Mouse (Mus musculus) liver, adult 2 months (tissue): ENCODE data around the gene Angptl1. TPM values are rescaled to one million over a fixed set of nuclear protein-coding genes. Genes with fewer than 3 reads are reported as not detected.
A peak's percentile ranks its signal among the peaks of the same experiment; 100 is the strongest.

Source experiments
- DNase-seq: peaks from one replicate; pipeline ENCODE4 v3.0.0-alpha.2; 2011; ENCODE audit warnings: low read depth, low spot score; ENCODE audit errors: extremely low read depth
- H3K27ac ChIP-seq: fragments of 200-500 bp; replicated peaks from 2 replicates; pipeline ENCODE4 v1.5.1; 2012; ENCODE audit warnings: low read depth, mild to moderate bottlenecking, control low read depth, inconsistent platforms, low read length; ENCODE audit not compliant: insufficient read depth
- H3K27me3 ChIP-seq: fragments of 200-500 bp; 2 replicates; pipeline ENCODE4 v1.6.1; 2012; ENCODE audit warnings: mild to moderate bottlenecking, moderate library complexity, low read length, inconsistent platforms; ENCODE audit not compliant: control insufficient read depth, insufficient read depth
- H3K36me3 ChIP-seq: fragments of 200-500 bp; 2 replicates; pipeline ENCODE4 v1.6.1; 2012; ENCODE audit warnings: low read length, inconsistent platforms; ENCODE audit not compliant: control insufficient read depth, insufficient read depth
- H3K4me1 ChIP-seq: fragments of 200-500 bp; 2 replicates; pipeline ENCODE4 v1.6.1; 2011; ENCODE audit warnings: low read length; ENCODE audit not compliant: control insufficient read depth, insufficient read depth
- H3K4me3 ChIP-seq: fragments of 200-500 bp; 2 replicates; pipeline ENCODE4 v1.5.1; 2011; ENCODE audit warnings: low read depth, mild to moderate bottlenecking, control low read depth, low read length, moderate library complexity; ENCODE audit not compliant: insufficient read depth
- H3K79me2 ChIP-seq: fragments of 200-500 bp; 2 replicates; pipeline ENCODE4 v1.6.1; 2012; ENCODE audit warnings: inconsistent platforms, mild to moderate bottlenecking, low read length, moderate library complexity; ENCODE audit not compliant: control insufficient read depth, insufficient read depth
- H3K9ac ChIP-seq: fragments of 200-500 bp; 2 replicates; pipeline ENCODE4 v1.6.1; 2012; ENCODE audit warnings: low read depth, mild to moderate bottlenecking, control low read depth, inconsistent platforms, low read length
- CTCF ChIP-seq: fragments of 200-500 bp; IDR thresholded peaks from 2 replicates; pipeline ENCODE4 v1.5.1; 2011; ENCODE audit warnings: low read depth, low read length, control low read depth
- POLR2A ChIP-seq: fragments of 200-500 bp; IDR thresholded peaks from 2 replicates; pipeline ENCODE4 v1.6.1; 2011; ENCODE audit warnings: low read length, control low read depth; ENCODE audit not compliant: insufficient read depth; ENCODE audit errors: extremely low read depth
- WGBS: fragments of 180-500 bp; shearing (Covaris S2); methylation state at CpG from one replicate; pipeline ENCODE4 v1.1.7; 2018; 5-methylcytosine and 5-hydroxymethylcytosine counted together
- polyA plus RNA-seq: library from polyadenylated mRNA; depleted of rRNA; stranded (reverse); fragments of >200 nt; gene quantifications from 2 replicates; pipeline ENCODE4 v1.2.3, GENCODE M21; 2012; rRNA removed
- total RNA-seq: library from RNA; depleted of rRNA; stranded (reverse); fragments of >200 nt; gene quantifications from 2 replicates; pipeline ENCODE4 v1.2.3, GENCODE M21; 2014; rRNA removed

Angptl1 gene
- total RNA-seq = 0.13 and 0.37 TPM in 2 replicates
- polyA plus RNA-seq = 0.16 and 0.21 TPM in 2 replicates

DNA sequence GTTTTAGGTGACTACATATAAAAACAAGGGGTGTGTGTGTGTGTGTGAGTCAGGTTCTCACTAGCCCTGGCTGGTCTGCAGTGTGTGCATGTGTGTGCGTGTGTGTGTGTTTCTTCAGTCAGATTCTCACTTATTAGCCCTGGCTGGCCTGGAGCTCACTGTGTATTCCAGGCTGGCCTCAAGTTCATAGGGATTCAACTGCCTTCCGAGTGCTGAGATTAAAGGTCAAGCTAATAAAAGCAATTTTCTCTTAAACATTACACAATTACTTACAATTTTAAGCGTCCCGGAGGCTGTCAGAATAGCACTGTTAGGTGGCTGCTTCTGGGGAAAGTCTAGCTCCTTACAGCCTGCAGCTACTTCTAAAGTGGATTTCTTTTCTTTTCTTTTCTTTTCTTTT, at the start of gene Angptl1:
TSS of gene Angptl1 (plus strand) at position 386 of the 400 bp plus-strand sequence.
- 9% methylated on average over 4 of the region's 4 CpGs for WGBS
- Histone ChIP-seq H3K9ac (no peak within 1 kb of the TSS), H3K27ac (no peak within 1 kb of the TSS), H3K4me1 (peaks cover 8% of the 10 kb centered on the region; the same call in 1 of the 2 replicates), H3K79me2 (no peaks in the 10 kb centered on the region), H3K27me3 (no peaks in the 10 kb centered on the region), H3K36me3 (no peaks in the 10 kb centered on the region), H3K4me3 (no peak within 1 kb of the TSS)
- TF ChIP-seq POLR2A = no peak
- TF ChIP-seq CTCF = no peak
- peak; percentile 84 for DNase-seq

DNA sequence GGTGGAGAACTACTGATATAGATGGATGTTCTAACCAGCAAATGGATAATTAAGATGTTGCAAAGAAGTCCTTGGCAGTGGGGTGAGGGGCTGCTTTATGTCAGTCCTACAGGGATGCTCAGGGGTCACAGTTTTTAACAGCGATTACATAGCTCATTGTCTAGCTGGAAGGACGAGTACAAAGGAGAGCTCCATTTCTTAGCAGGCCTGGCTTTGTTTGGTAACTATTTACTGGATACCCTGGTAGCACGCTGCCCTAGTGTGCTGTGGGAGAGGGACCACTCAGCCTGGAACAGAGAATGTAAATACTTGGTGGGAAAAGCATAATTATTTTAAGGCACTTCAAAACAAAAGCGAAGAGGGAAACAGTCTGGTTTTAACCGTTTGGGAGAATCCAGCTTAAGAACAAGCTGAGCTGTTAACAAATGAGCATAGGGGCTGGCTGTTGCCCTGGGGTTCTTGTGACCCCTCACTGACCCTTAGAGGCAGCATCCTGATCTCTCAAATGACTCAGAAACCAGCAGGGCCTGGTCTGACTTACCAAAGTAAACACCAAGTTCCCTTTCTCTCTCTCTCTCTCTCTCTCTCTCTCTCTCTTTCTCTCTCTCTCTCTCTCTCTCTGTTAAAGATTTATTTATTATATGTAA, 48.4 kb upstream of the Angptl1 start:
- Histone ChIP-seq H3K9ac (no peak overlapping the region), H3K36me3 (no peaks in the 10 kb centered on the region), H3K4me1 (no peaks in the 10 kb centered on the region), H3K79me2 (no peaks in the 10 kb centered on the region), H3K4me3 (no peak overlapping the region), H3K27me3 (no peaks in the 10 kb centered on the region), H3K27ac (no peak overlapping the region)
- TF ChIP-seq POLR2A = no peak
- TF ChIP-seq CTCF = no peak
- WGBS = 78% methylated on average over 5 of the region's 5 CpGs
- DNase-seq = no peak

DNA sequence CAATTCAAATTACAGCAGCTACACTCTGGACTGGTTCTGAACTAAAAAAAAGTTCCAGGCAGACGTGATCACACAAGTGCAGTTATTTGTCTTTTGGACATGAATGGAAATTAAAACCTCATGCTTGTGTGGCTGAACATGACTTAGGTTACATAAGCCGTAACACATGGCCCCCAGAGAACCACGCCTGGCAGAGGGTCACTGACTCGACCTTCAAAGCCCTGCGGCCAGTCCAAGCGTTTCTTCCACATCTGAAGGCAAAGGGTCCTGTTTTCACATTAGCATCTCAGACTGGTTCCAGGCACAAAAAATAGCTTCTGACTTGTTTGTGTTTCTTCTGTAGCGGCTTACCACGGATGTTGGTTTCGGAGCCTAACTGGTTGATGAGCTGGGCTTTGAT, 42.1 kb upstream of the Angptl1 start:
- Histone ChIP-seq H3K4me1 (no peaks in the 10 kb centered on the region), H3K9ac (no peak overlapping the region), H3K79me2 (no peaks in the 10 kb centered on the region), H3K27ac (no peak overlapping the region), H3K36me3 (no peaks in the 10 kb centered on the region), H3K27me3 (no peaks in the 10 kb centered on the region), H3K4me3 (no peak overlapping the region)
- TF ChIP-seq POLR2A (no peak), CTCF (no peak)
- DNase-seq = no peak
- 88% methylated on average over 9 of the region's 9 CpGs for WGBS

DNA sequence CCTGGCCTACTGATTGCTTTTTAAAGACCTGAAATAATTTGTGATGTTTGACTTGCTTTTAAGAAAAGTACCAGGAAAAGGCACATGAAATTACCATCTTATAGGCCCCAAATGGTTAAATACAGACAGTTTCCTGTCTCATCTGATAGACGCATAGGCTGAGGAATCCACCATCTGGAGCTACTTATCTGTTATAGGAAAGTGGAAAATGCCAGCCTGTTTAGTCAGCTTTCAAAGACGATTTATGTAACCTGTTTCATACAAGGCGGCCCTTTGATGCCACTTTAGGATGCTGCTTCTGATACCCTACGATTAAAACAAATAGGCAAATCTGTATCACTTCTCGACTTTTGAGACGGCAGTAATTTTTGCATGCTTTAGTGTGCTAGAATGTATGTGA, 37.1 kb upstream of the Angptl1 start:
- WGBS = 88% methylated on average over 6 of the region's 6 CpGs
- Histone ChIP-seq H3K4me1 (no peaks in the 10 kb centered on the region), H3K4me3 (no peak overlapping the region)

DNA sequence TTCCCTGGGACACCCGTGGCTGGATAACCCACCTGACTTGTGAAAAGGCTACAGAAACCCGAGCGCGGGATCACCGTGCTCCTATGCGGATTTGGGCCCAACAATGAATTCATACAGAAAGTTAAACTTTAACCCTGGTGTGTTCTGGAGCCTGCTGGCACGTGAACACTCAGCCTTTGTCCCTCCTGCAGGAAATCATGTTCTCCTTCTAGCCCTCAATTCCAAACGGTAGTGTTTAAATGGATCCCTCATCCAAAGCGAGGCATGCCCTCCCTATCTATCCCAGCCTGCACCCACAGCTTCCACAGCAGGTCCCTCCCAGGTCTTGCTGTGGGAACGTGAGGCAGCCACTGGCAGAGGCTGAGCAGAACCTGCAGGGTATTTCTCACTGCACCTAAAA, 30.0 kb upstream of the Angptl1 start:
- Histone ChIP-seq H3K27me3 (no peaks in the 10 kb centered on the region), H3K79me2 (no peaks in the 10 kb centered on the region), H3K4me1 (peaks cover 2% of the 10 kb centered on the region), H3K36me3 (peaks cover 3% of the 10 kb centered on the region; the same call in 1 of the 2 replicates), H3K9ac (no peak overlapping the region), H3K4me3 (no peak overlapping the region), H3K27ac (no peak overlapping the region)
- DNase-seq = peak; percentile 81
- no peak for TF ChIP-seq CTCF
- no peak for TF ChIP-seq POLR2A
- WGBS = 19% methylated on average over 10 of the region's 10 CpGs

More for the DNA sequence above, 37.1 kb upstream of the Angptl1 start:
- no peaks in the 10 kb centered on the region for H3K27me3 ChIP-seq
- TF ChIP-seq POLR2A (no peak), CTCF (no peak)
- no peaks in the 10 kb centered on the region for H3K79me2 ChIP-seq
- no peak overlapping the region for H3K27ac ChIP-seq
- H3K9ac ChIP-seq = no peak overlapping the region
- H3K36me3 ChIP-seq = peaks cover under 1% of the 10 kb centered on the region; the same call in 1 of the 2 replicates
- no peak for DNase-seq

DNA sequence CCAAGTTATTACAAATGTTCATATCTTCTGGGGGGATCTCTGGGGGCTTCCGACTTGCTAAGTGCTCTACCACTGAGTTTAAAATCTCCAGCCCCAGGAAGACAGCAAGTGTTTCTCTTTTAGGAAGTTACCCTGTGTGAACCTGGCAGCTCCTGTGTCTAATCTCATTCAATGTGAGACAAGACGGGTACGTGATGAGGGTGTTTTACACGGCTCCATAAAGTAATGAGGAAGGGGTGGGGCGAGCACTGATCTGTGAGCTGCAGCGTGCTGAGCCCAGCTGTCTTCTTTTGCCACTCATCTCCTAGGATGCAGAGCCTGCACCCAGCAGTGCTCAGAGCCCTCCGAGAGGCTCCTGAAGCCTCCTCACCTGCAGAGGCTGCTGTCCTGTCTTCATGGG, 26.4 kb upstream of the Angptl1 start:
- Histone ChIP-seq H3K79me2 (no peaks in the 10 kb centered on the region), H3K4me3 (no peak overlapping the region), H3K27ac (no peak overlapping the region), H3K4me1 (peaks cover 2% of the 10 kb centered on the region), H3K27me3 (no peaks in the 10 kb centered on the region), H3K9ac (no peak overlapping the region), H3K36me3 (peaks cover 1% of the 10 kb centered on the region; the same call in 1 of the 2 replicates)
- TF ChIP-seq POLR2A (no peak), CTCF (no peak)
- no peak for DNase-seq
- WGBS = 95% methylated on average over 7 of the region's 7 CpGs
